Mouse (Mus musculus): ENCODE data around the gene Best3.

- TF ChIP-seq CTCF (IDR thresholded peaks at IDR 0.05; ENCODE audit: borderline replicate concordance, insufficient read depth, low read length): no peak
- TF ChIP-seq POLR2A (IDR thresholded peaks at IDR 0.05; ENCODE audit: low read depth, low read length): no peak
Measured at GRCm38 (mm10) chr10:116972509-116972908, 13.6 kb upstream of the Best3 start, which contains the start of gene Gm10271.
